Mouse (Mus musculus): ENCODE data around the gene Rcvrn. TPM values are rescaled to one million over a fixed set of nuclear protein-coding genes. Genes with fewer than 3 reads are reported as not detected.

Gene Rcvrn
- polyA plus RNA-seq, 1 experiment = 2.1 TPM

GRCm38 (mm10) chr11:67733726-67734125 lies 38.6 kb downstream of the Rcvrn start:
- TF ChIP-seq POLR2A (IDR thresholded peaks at IDR 0.05; ENCODE audit: extremely low read depth, insufficient read depth, low read length) (no peak), CTCF (IDR thresholded peaks at IDR 0.05; ENCODE audit: extremely low read depth, insufficient read depth, low read length) (no peak)
- H3K27ac ChIP-seq (ENCODE audit: insufficient read depth, low read length) = no peak overlapping the region
- H3K4me1 ChIP-seq (ENCODE audit: control insufficient read depth, insufficient read depth, low read length) = peaks cover 2% of the 10 kb centered on the region; the same call in 1 of the 2 replicates
- H3K4me3 ChIP-seq (ENCODE audit: insufficient read depth, low read length) = no peak overlapping the region

GRCm38 (mm10) chr11:67734597-67734996 lies 39.5 kb downstream of the Rcvrn start:
- Histone ChIP-seq H3K4me3 (ENCODE audit: insufficient read depth, low read length) (no peak overlapping the region), H3K27ac (ENCODE audit: insufficient read depth, low read length) (no peak overlapping the region)
- no peak for TF ChIP-seq POLR2A (IDR thresholded peaks at IDR 0.05; ENCODE audit: extremely low read depth, insufficient read depth, low read length)
- no peak for TF ChIP-seq CTCF (IDR thresholded peaks at IDR 0.05; ENCODE audit: extremely low read depth, insufficient read depth, low read length)

GRCm38 (mm10) chr11:67738345-67738744 lies 43.2 kb downstream of the Rcvrn start:
- Histone ChIP-seq H3K4me3 (ENCODE audit: insufficient read depth, low read length) (no peak overlapping the region), H3K27ac (ENCODE audit: insufficient read depth, low read length) (no peak overlapping the region), H3K4me1 (ENCODE audit: control insufficient read depth, insufficient read depth, low read length) (peaks cover 2% of the 10 kb centered on the region; the same call in 1 of the 2 replicates)
- TF ChIP-seq POLR2A (IDR thresholded peaks at IDR 0.05; ENCODE audit: extremely low read depth, insufficient read depth, low read length) (no peak), CTCF (IDR thresholded peaks at IDR 0.05; ENCODE audit: extremely low read depth, insufficient read depth, low read length) (no peak)

More at GRCm38 (mm10) chr11:67734597-67734996, 39.5 kb downstream of the Rcvrn start:
- H3K4me1 ChIP-seq (ENCODE audit: control insufficient read depth, insufficient read depth, low read length) = peaks cover 2% of the 10 kb centered on the region; the same call in 1 of the 2 replicates

- no peak overlapping the region for H3K4me3 ChIP-seq (ENCODE audit: insufficient read depth, low read length)
- H3K4me1 ChIP-seq (ENCODE audit: control insufficient read depth, insufficient read depth, low read length) = peaks cover 2% of the 10 kb centered on the region; the same call in 1 of the 2 replicates
- TF ChIP-seq CTCF (IDR thresholded peaks at IDR 0.05; ENCODE audit: extremely low read depth, insufficient read depth, low read length) = no peak
- TF ChIP-seq POLR2A (IDR thresholded peaks at IDR 0.05; ENCODE audit: extremely low read depth, insufficient read depth, low read length) = no peak
- H3K27ac ChIP-seq (ENCODE audit: insufficient read depth, low read length) = no peak overlapping the region
These were observed 43.8 kb downstream of the Rcvrn start for GRCm38 (mm10) chr11:67738846-67739490.

GRCm38 (mm10) chr11:67741569-67741968 lies 46.4 kb downstream of the Rcvrn start:
- no peaks in the 10 kb centered on the region for H3K4me1 ChIP-seq (ENCODE audit: control insufficient read depth, insufficient read depth, low read length)
- no peak overlapping the region for H3K4me3 ChIP-seq (ENCODE audit: insufficient read depth, low read length)
- TF ChIP-seq CTCF (IDR thresholded peaks at IDR 0.05; ENCODE audit: extremely low read depth, insufficient read depth, low read length) (peak; percentile 30; the same call in 1 of the 2 replicates), POLR2A (IDR thresholded peaks at IDR 0.05; ENCODE audit: extremely low read depth, insufficient read depth, low read length) (no peak)
- H3K27ac ChIP-seq (ENCODE audit: insufficient read depth, low read length) = no peak overlapping the region

Other genes starting within 250 kb of the Rcvrn start
- gene Gas7, start 239.9 kb upstream of the Rcvrn start, polyA plus RNA-seq (2012; rRNA removed) = 235 and 239 TPM in 2 replicates
- gene Glp2r, start 75.8 kb downstream of the Rcvrn start, polyA plus RNA-seq (2012; rRNA removed) = 1.3 and 2.0 TPM in 2 replicates
- gene Gsg1l2, start 79.3 kb downstream of the Rcvrn start, polyA plus RNA-seq (2012; rRNA removed) = 0.08 TPM in 2 replicates
- 0.13 and 0.15 TPM in 2 replicates for gene Dhrs7c, start 102.9 kb downstream of the Rcvrn start, polyA plus RNA-seq (2012; rRNA removed)
- 6.1 and 7.6 TPM in 2 replicates for gene Usp43, start 226.8 kb downstream of the Rcvrn start, polyA plus RNA-seq (2012; rRNA removed)

All from cortical plate, adult 2 months (tissue).